Mouse (Mus musculus) E14TG2a.4 (cell line): ENCODE results near the gene Adam10.

Source experiments
- H3K27me3 ChIP-seq: 2 replicates; pipeline ENCODE4 v1.6.1; 2014; ENCODE audit warnings: low read length, control low read depth; ENCODE audit not compliant: insufficient read depth
- H3K36me3 ChIP-seq: 2 replicates; pipeline ENCODE4 v1.6.1; 2014; ENCODE audit warnings: low read length, control low read depth; ENCODE audit not compliant: insufficient read depth
- H3K4me1 ChIP-seq: replicated peaks from 2 replicates; pipeline ENCODE4 v1.6.1; 2014; ENCODE audit warnings: low read depth, low read length, control low read depth
- H3K4me3 ChIP-seq: replicated peaks from 2 replicates; pipeline ENCODE4 v1.5.1; 2014; ENCODE audit warnings: mild to moderate bottlenecking, low read length
- H3K9me3 ChIP-seq: 2 replicates; pipeline ENCODE4 v1.6.1; 2014; ENCODE audit warnings: low read length, control low read depth
- CTCF ChIP-seq: conservative IDR thresholded peaks from 2 replicates; pipeline ENCODE4 v1.5.1; 2014; ENCODE audit warnings: low read length
- NANOG ChIP-seq: IDR thresholded peaks from 2 replicates; pipeline ENCODE4 v1.6.1; 2014; ENCODE audit warnings: borderline replicate concordance, low read length, mixed read lengths
- POU5F1 ChIP-seq: IDR thresholded peaks from 2 replicates; pipeline ENCODE4 v1.6.1; 2014; ENCODE audit warnings: low read length, borderline replicate concordance

Adam10 gene

DNA sequence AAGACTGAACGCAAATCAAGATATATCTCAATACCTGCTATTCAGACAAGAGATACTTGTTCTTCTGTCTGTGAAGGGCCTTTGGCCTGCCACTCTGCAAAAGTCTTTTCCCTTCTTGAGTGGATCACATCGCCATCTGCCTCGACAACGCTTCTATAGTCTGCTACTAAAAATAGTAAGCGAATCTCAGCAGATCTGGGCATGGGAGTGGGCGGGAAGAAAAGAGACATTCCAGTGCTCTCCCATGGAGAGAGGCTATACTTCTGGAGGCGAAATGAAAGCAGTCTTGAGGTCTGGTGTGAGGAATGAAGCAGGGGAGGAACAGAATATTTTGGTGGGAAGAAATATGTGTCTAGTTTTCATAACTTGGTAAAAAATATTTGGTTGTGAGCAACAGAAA lies 109.9 kb downstream of the Adam10 start:
- TF ChIP-seq NANOG, result no peak
- no peak for TF ChIP-seq CTCF
- no peak for TF ChIP-seq POU5F1
- no peaks in the 10 kb centered on the region for H3K4me1 ChIP-seq
- H3K36me3 ChIP-seq, result no peaks in the 10 kb centered on the region
- H3K27me3 ChIP-seq, result no peaks in the 10 kb centered on the region
- no peaks in the 10 kb centered on the region for H3K9me3 ChIP-seq
- no peak overlapping the region for H3K4me3 ChIP-seq

GRCm38 (mm10) chr9:70790621-70791020 lies 111.8 kb downstream of the Adam10 start:
- H3K36me3 ChIP-seq, result no peaks in the 10 kb centered on the region
- H3K4me3 ChIP-seq, result no peak overlapping the region
- no peak for TF ChIP-seq NANOG
- TF ChIP-seq CTCF, result no peak
- TF ChIP-seq POU5F1, result no peak

DNA sequence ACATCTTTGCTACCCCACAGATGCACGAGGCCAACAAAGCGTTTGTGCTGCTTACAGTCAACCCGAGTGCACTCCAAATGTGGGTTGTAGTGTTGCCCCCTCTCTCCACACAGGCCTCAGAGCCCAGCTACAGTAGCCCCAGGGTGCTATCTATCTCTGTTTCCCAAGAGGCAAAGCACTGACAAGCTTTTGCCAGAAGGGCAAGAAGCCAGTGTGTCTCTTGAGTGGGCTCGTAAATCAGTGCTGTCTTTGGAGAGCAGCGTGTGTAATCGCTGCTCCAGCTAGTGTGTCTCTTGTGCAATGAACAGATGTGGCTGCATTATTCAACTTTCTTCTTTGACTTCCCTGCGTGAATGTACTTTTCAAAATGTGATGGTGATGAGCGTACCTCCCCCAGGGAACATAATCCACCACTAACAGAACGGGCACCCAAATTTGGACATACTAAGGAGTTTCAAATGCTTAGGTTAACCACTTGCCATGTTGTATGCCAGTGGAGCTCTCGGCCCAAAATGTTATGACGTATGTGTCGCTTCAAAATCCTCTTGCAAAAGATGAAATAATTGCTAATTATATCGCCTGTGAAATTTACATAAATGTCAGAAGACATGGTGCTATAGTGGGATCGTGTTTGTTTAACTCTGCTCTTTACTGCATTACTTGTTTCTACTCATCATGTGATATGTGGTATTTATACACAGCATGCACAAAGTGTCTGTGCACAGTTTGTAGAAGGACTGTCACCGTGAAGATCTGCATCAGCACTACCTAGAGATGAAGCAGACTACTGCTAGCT lies 116.0 kb downstream of the Adam10 start:
- H3K4me1 ChIP-seq, result peaks cover 39% of the 10 kb centered on the region
- H3K4me3 ChIP-seq, result 0 out of 2 replicates have a peak overlapping the region, but pooled peaks have one; percentile 20
- H3K36me3 ChIP-seq, result no peaks in the 10 kb centered on the region
- TF ChIP-seq POU5F1 (no peak), CTCF (no peak), NANOG (no peak)
- H3K27me3 ChIP-seq, result no peaks in the 10 kb centered on the region
- no peaks in the 10 kb centered on the region for H3K9me3 ChIP-seq

More at GRCm38 (mm10) chr9:70790621-70791020, 111.8 kb downstream of the Adam10 start:
- H3K9me3 ChIP-seq, result no peaks in the 10 kb centered on the region
- H3K4me1 ChIP-seq, result peaks cover 19% of the 10 kb centered on the region
- H3K27me3 ChIP-seq, result no peaks in the 10 kb centered on the region

- no peaks in the 10 kb centered on the region for H3K27me3 ChIP-seq
- peaks cover 39% of the 10 kb centered on the region for H3K4me1 ChIP-seq
Observed at GRCm38 (mm10) chr9:70795439-70795757, 116.6 kb downstream of the Adam10 start.

DNA sequence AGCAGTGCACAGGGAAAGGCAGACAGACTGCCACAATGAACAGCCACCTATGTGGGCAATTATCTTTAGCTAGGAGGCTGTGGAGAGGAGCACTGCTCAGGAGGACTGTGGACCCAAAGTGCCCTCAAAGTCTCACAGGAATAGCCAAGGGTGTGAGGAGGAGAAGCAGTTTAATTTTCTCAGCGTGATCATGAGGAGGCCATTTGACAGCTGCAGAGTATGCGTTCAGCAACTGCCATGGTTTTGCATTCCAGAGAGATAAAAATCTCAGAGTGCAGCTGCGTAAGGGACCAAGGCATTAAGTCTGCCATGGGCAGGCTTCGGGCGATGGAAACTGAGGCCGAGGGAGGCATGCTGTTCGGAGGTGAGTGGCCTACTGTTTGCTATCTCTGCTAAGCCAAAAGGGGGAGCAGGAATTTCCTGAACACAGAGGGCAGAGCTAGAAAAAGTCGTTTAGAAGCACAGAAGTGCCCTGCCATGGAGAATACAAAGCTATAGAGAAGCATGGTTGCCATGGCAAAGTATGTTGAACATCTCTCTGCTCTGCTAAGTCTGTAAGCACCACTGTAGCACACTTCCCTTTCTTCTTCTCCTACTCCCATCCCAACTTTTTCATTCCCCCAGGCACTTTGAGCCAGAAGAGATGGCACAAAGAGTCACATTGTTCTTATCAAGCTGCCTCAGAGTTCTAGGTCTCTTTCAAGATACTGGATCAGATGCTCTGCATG lies 122.0 kb downstream of the Adam10 start:
- Histone ChIP-seq H3K4me3 (no peak overlapping the region), H3K9me3 (no peaks in the 10 kb centered on the region), H3K4me1 (peaks cover 29% of the 10 kb centered on the region), H3K27me3 (no peaks in the 10 kb centered on the region), H3K36me3 (no peaks in the 10 kb centered on the region)
- TF ChIP-seq CTCF (no peak), NANOG (no peak), POU5F1 (no peak)

More at GRCm38 (mm10) chr9:70795439-70795757, 116.6 kb downstream of the Adam10 start:
- Histone ChIP-seq H3K4me3 (no peak overlapping the region), H3K36me3 (no peaks in the 10 kb centered on the region), H3K9me3 (no peaks in the 10 kb centered on the region)
- TF ChIP-seq CTCF (no peak), POU5F1 (peak; percentile 78; the same call in 1 of the 2 replicates), NANOG (peak; percentile 38; the same call in 1 of the 2 replicates)

DNA sequence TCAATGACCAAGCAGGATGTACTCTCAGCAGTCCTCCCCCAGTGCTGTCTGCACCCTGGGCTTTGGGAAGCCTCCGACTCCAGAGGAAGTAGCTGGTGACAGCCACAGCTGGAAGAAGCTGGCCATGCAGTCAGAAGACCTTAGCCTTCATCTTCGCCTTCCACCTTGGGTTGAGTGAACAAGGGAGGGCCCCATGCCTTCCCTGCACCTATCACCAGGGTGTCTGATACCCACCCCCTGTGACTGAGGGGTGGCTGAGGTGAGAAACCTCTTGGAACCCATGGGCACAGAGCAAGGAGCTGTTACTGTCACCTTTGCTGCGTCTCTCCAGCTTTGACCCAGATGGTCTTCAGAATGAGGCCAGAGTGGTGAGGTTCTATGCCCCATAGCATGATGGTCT lies 123.0 kb downstream of the Adam10 start:
- Histone ChIP-seq H3K9me3 (no peaks in the 10 kb centered on the region), H3K36me3 (no peaks in the 10 kb centered on the region), H3K4me3 (no peak overlapping the region), H3K4me1 (peaks cover 25% of the 10 kb centered on the region), H3K27me3 (no peaks in the 10 kb centered on the region)
- no peak for TF ChIP-seq CTCF
- no peak for TF ChIP-seq POU5F1
- no peak for TF ChIP-seq NANOG

- H3K9me3 ChIP-seq, result no peaks in the 10 kb centered on the region
- TF ChIP-seq CTCF, result no peak
- TF ChIP-seq POU5F1, result no peak
- TF ChIP-seq NANOG, result no peak
- peaks cover 25% of the 10 kb centered on the region for H3K4me1 ChIP-seq
- H3K36me3 ChIP-seq, result no peaks in the 10 kb centered on the region
- H3K4me3 ChIP-seq, result no peak overlapping the region
- no peaks in the 10 kb centered on the region for H3K27me3 ChIP-seq
Observed at GRCm38 (mm10) chr9:70802816-70803215, 124.0 kb downstream of the Adam10 start.

- H3K36me3 ChIP-seq, result no peaks in the 10 kb centered on the region
- no peak for TF ChIP-seq NANOG
- no peak for TF ChIP-seq POU5F1
- no peak for TF ChIP-seq CTCF
- no peaks in the 10 kb centered on the region for H3K27me3 ChIP-seq
Observed at GRCm38 (mm10) chr9:70806069-70806468, 127.3 kb downstream of the Adam10 start.

GRCm38 (mm10) chr9:70807714-70808113 lies 128.9 kb downstream of the Adam10 start:
- Histone ChIP-seq H3K27me3 (no peaks in the 10 kb centered on the region), H3K9me3 (no peaks in the 10 kb centered on the region), H3K4me1 (peaks cover 23% of the 10 kb centered on the region), H3K36me3 (no peaks in the 10 kb centered on the region), H3K4me3 (no peak overlapping the region)
- no peak for TF ChIP-seq POU5F1
- no peak for TF ChIP-seq CTCF
- no peak for TF ChIP-seq NANOG

More at GRCm38 (mm10) chr9:70806069-70806468, 127.3 kb downstream of the Adam10 start:
- Histone ChIP-seq H3K4me1 (peaks cover 23% of the 10 kb centered on the region), H3K9me3 (no peaks in the 10 kb centered on the region), H3K4me3 (no peak overlapping the region)
